Mouse (Mus musculus) kidney, adult 2 months (tissue): ENCODE data around the gene Zfr.

Experiments used
- CTCF ChIP-seq: fragments of 200-500 bp; conservative IDR thresholded peaks from 2 replicates; pipeline ENCODE4 v1.5.1; 2011; ENCODE audit warnings: low read depth, mild to moderate bottlenecking, control low read depth, low read length, moderate library complexity, mixed read lengths; ENCODE audit not compliant: insufficient read depth, insufficient read length
- POLR2A ChIP-seq: fragments of 200-500 bp; IDR thresholded peaks from one replicate; pipeline ENCODE4 v1.6.1; 2011; ENCODE audit warnings: low read depth, low read length, control low read depth

- TF ChIP-seq CTCF = no peak
- TF ChIP-seq POLR2A = no peak
Measured at GRCm38 (mm10) chr15:12067971-12068370, 49.7 kb upstream of the Zfr start.
